In the genomic region with DNA sequence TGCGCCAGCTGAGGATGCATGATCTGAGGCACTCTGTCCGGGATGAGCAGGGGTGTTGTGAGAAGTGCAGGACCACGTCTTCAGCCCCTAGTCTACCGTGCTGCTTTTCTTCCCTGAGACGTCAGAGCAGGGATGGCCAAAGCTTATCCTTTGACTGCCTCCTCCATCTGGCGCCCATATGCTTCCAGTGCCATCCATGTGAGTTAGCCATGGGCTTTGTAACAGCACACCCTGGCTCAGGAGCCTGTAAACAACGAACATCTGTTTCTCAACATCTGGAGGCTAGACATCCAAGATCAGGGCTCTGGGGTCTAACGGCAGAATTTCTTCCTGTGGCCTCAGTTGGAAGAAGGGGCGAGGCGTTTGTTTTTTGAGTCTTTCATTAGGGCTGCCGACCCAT, we compare ENCODE assay signal across 18 mouse cellular contexts.
A peak's percentile ranks its signal among the peaks of the same experiment; 100 is the strongest.
DNase-seq lines count a peak whose midpoint lies in the region; ATAC-seq lines count a peak whose summit lies in the region.
"Had no signal": no experiment of that assay in that cellular context is flagged by ENCODE, and none has a peak within 500 bp of the region (broad histone marks: within the 10 kb centered on the region; RNA-seq: fewer than 3 reads in every experiment).

No protein-coding gene starts in this region.

- peak; percentile 70 for DNase-seq in neural tube, embryonic 10.5 days (ENCODE audit: extremely low spot score, low spot score)
- peak; percentile 83 for DNase-seq in embryonic facial prominence, embryonic 10.5 days (ENCODE audit: low spot score)
- DNase-seq in hindlimb bud, embryonic 11.5 days (ENCODE audit: extremely low spot score, low read depth, low spot score) = peak; percentile 68
- DNase-seq in yolk sac, embryonic 10.5 days (ENCODE audit: low spot score) = peak; percentile 9
- no peak for DNase-seq in urinary bladder, adult 2 months (ENCODE audit: low spot score)
- DNase-seq in natural killer cell, adult 2 months (ENCODE audit: low spot score in 2 of 2) = no peak
- DNase-seq: adrenal gland, adult 8-10 months; heart, postnatal 4 days; kidney, adult 9 months; kidney, postnatal 36 days; lung, postnatal 10 days; thymus, postnatal 25 days had no signal

- H3K9me3 ChIP-seq in neural tube, embryonic 15.5 days (replicated peaks) = peaks cover 7% of the 10 kb centered on the region; the same call in 1 of the 2 replicates
- H3K9me3 ChIP-seq in embryonic facial prominence, embryonic 10.5 days = 0 out of 2 replicates have a peak, but pooled peaks cover 2% of the 10 kb centered on the region
- H3K9me3 ChIP-seq: G1E had no signal

- no peak for ATAC-seq in neural tube, embryonic 15.5 days (ENCODE audit: low FRiP score)
- ATAC-seq: CD4-positive, CD25-positive, alpha-beta regulatory T cell, adult 4 months; forebrain, embryonic 16.5 days had no signal

- no peak overlapping the region for H3K4me2 ChIP-seq in neural tube, embryonic 15.5 days

- H3K27ac ChIP-seq in neural tube, embryonic 15.5 days (replicated peaks) = no peak overlapping the region
- peak overlapping the region; percentile 70 for H3K27ac ChIP-seq in embryonic facial prominence, embryonic 10.5 days (replicated peaks)
- H3K27ac ChIP-seq: liver, embryonic 14.5 days had no signal

- H3K4me1 ChIP-seq in neural tube, embryonic 15.5 days = peaks cover 25% of the 10 kb centered on the region
- peaks cover 63% of the 10 kb centered on the region for H3K4me1 ChIP-seq in embryonic facial prominence, embryonic 10.5 days

- H3K9ac ChIP-seq in neural tube, embryonic 15.5 days (replicated peaks) = no peak overlapping the region
- H3K9ac ChIP-seq: liver, embryonic 14.5 days had no signal

- 0 out of 2 replicates have a peak, but pooled peaks cover 5% of the 10 kb centered on the region for H3K27me3 ChIP-seq in neural tube, embryonic 15.5 days (replicated peaks)
- H3K27me3 ChIP-seq in embryonic facial prominence, embryonic 10.5 days (replicated peaks; ENCODE audit: low read depth, poor library complexity, severe bottlenecking) = no peaks in the 10 kb centered on the region

- no peak overlapping the region for H3K4me3 ChIP-seq in neural tube, embryonic 15.5 days (replicated peaks)
- H3K4me3 ChIP-seq in embryonic facial prominence, embryonic 10.5 days = no peak overlapping the region
- H3K4me3 ChIP-seq: myocyte had no signal

- H3K36me3 ChIP-seq in neural tube, embryonic 15.5 days = no peaks in the 10 kb centered on the region
- H3K36me3 ChIP-seq in embryonic facial prominence, embryonic 10.5 days (replicated peaks) = no peaks in the 10 kb centered on the region

- 77% methylated on average over 11 of the region's 11 CpGs for WGBS in neural tube, embryonic 15.5 days
- 38% methylated on average over 11 of the region's 11 CpGs for WGBS in embryonic facial prominence, embryonic 10.5 days

Comparison
In these comparisons a context has a peak if more than half of its experiments do, and no peak if none do; other contexts are left out.
1. DNase-seq: peak in neural tube, embryonic 10.5 days (single experiment), embryonic facial prominence, embryonic 10.5 days (single experiment), hindlimb bud, embryonic 11.5 days (single experiment) and yolk sac, embryonic 10.5 days (single experiment); none in urinary bladder, adult 2 months (single experiment) and natural killer cell, adult 2 months (0 of 2).